21 mouse cellular contexts compared by ENCODE assay signal in the genomic region with DNA sequence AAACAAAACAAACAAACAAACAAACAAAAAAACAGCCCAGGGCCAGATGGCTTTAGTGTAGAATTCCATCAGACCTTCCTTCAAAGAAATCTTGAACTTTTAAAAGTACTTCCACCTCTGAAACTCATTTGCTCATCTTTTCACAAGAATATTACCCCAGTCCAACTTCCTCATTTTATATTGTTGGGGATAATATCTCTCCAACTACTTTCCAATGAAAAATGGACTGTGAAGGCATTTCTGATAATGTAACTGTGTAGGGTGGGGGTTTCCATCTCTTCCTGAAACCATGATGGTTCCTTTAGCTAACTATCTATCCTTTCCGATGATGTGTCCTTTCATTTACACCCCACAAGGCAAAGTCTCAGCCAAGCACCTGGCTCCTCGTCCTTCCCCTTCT. TPM values are rescaled to one million over a fixed set of nuclear protein-coding genes. Genes with fewer than 3 reads are reported as not detected.
"Had no signal": no experiment of that assay in that cellular context is flagged by ENCODE, and none has a peak within 500 bp of the region (broad histone marks: within the 10 kb centered on the region; RNA-seq: fewer than 3 reads in every experiment).

No protein-coding gene starts in this region.

- H3K4me1 ChIP-seq: liver, embryonic 15.5 days; lung, embryonic 15.5 days; midbrain, embryonic 15.5 days; neural tube, embryonic 13.5 days; stomach, embryonic 15.5 days had no signal

- H3K27me3 ChIP-seq: liver, embryonic 13.5 days; liver, embryonic 15.5 days; lung, embryonic 15.5 days; megakaryocyte, embryonic 14.5 days; midbrain, embryonic 12.5 days; midbrain, embryonic 15.5 days; neural tube, embryonic 13.5 days; stomach, embryonic 15.5 days had no signal

- H3K27ac ChIP-seq: liver, embryonic 13.5 days; liver, embryonic 15.5 days; lung, embryonic 15.5 days; macrophage; midbrain, embryonic 12.5 days; midbrain, embryonic 15.5 days; neural tube, embryonic 13.5 days; stomach, embryonic 15.5 days; stomach, postnatal 0 days had no signal

- H3K4me2 ChIP-seq: liver, embryonic 13.5 days; liver, embryonic 15.5 days; lung, embryonic 15.5 days; midbrain, embryonic 12.5 days; midbrain, embryonic 15.5 days; neural tube, embryonic 13.5 days; stomach, embryonic 15.5 days had no signal

- H3K9me3 ChIP-seq: liver, embryonic 13.5 days; liver, embryonic 15.5 days; lung, embryonic 15.5 days; midbrain, embryonic 12.5 days; midbrain, embryonic 15.5 days; stomach, embryonic 15.5 days had no signal

- H3K36me3 ChIP-seq: liver, embryonic 13.5 days; liver, embryonic 15.5 days; lung, embryonic 15.5 days; midbrain, embryonic 12.5 days; midbrain, embryonic 15.5 days; neural tube, embryonic 13.5 days; stomach, embryonic 15.5 days had no signal

- ATAC-seq: liver, postnatal 0 days; lung, postnatal 0 days; midbrain, embryonic 15.5 days had no signal

- H3K9ac ChIP-seq: liver, embryonic 13.5 days; liver, embryonic 15.5 days; liver, postnatal 0 days; lung, embryonic 15.5 days; midbrain, embryonic 12.5 days; midbrain, embryonic 15.5 days; neural tube, embryonic 13.5 days; stomach, embryonic 15.5 days had no signal

- DNase-seq: liver, embryonic 13.5 days; liver, postnatal 0 days; lung, adult 2 months; lung, postnatal 14 days; lung, postnatal 36 days; right cerebral cortex, postnatal 14 days; thymus, adult 2 months; thymus, postnatal 36 days had no signal

- H3K4me3 ChIP-seq: liver, embryonic 13.5 days; liver, embryonic 15.5 days; lung, embryonic 15.5 days; megakaryocyte, embryonic 14.5 days; midbrain, embryonic 12.5 days; midbrain, embryonic 15.5 days; myocyte; neural tube, embryonic 13.5 days; stomach, embryonic 15.5 days had no signal

RNA-seq across cellular contexts. Expression of gene Pdcd1lg2, which starts 31.8 kb away (rescaled TPM):
- total RNA-seq: megakaryocyte progenitor cell, adult 5-6 weeks had no signal
- polyA plus RNA-seq: liver, embryonic 15.5 days; liver, postnatal 0 days; midbrain, embryonic 12.5 days; midbrain, embryonic 15.5 days; myocyte; neural tube, embryonic 11.5 days; neural tube, embryonic 13.5 days; stomach, embryonic 15.5 days had no signal
